27 mouse cellular contexts compared by ENCODE assay signal in the genomic region with DNA sequence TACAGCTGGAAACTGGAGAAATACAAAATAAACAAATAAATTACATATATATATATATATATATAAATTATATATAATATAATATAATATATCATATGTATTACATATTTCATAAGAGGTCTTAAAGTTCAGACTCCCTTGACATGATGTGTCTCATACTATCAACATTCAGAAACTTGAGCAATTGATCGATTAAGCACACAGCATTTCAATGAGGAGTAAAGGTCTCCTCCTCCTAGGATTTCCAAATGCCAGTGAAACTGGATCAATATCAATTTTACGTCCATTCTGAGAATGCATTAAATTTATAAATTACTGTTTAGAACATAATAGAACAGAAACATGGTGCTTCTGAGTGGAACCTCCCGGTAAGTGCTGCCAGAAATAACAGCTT.
A peak's percentile ranks its signal among the peaks of the same experiment; 100 is the strongest.
DNase-seq lines count a peak whose midpoint lies in the region; ATAC-seq and TF ChIP-seq lines count a peak whose summit lies in the region.
"Had no signal": no experiment of that assay in that cellular context is flagged by ENCODE, and none has a peak within 500 bp of the region (broad histone marks: within the 10 kb centered on the region; RNA-seq: fewer than 3 reads in every experiment).

No protein-coding gene starts in this region.

- ATAC-seq in forebrain, embryonic 16.5 days, result no peak
- ATAC-seq in hindbrain, embryonic 11.5 days (ENCODE audit: low FRiP score), result no peak
- ATAC-seq in hindbrain, embryonic 16.5 days, result no peak
- no peak for ATAC-seq in midbrain, embryonic 11.5 days (ENCODE audit: low FRiP score)
- ATAC-seq in midbrain, postnatal 0 days (ENCODE audit: low FRiP score), result no peak
- no peak for ATAC-seq in midbrain, embryonic 14.5 days (ENCODE audit: low FRiP score, low TSS enrichment)
- ATAC-seq: activated CD4-positive, CD25-positive, alpha-beta regulatory T cell, adult 4 months; intestine, postnatal 0 days had no signal

- no peaks in the 10 kb centered on the region for H3K27me3 ChIP-seq in forebrain, embryonic 10.5 days (ENCODE audit: poor library complexity, severe bottlenecking)
- no peaks in the 10 kb centered on the region for H3K27me3 ChIP-seq in forebrain, embryonic 16.5 days (replicated peaks; ENCODE audit: control insufficient read depth, insufficient read depth, low read length)
- no peaks in the 10 kb centered on the region for H3K27me3 ChIP-seq in hindbrain, embryonic 11.5 days (ENCODE audit: control insufficient read depth, insufficient read depth, low read length)
- H3K27me3 ChIP-seq in hindbrain, embryonic 16.5 days (replicated peaks; ENCODE audit: control insufficient read depth, insufficient read depth, low read length), result no peaks in the 10 kb centered on the region
- no peaks in the 10 kb centered on the region for H3K27me3 ChIP-seq in midbrain, embryonic 11.5 days (ENCODE audit: control insufficient read depth, insufficient read depth, low read length)
- H3K27me3 ChIP-seq in midbrain, postnatal 0 days (ENCODE audit: insufficient read depth, low read length), result no peaks in the 10 kb centered on the region
- no peaks in the 10 kb centered on the region for H3K27me3 ChIP-seq in midbrain, embryonic 14.5 days (ENCODE audit: control insufficient read depth, insufficient read depth, low read length)
- H3K27me3 ChIP-seq: CH12.LX; heart, embryonic 15.5 days; limb, embryonic 13.5 days; neural tube, embryonic 13.5 days had no signal

- no peak for TF ChIP-seq CTCF in midbrain, postnatal 0 days (IDR thresholded peaks at IDR 0.05)

- no peak overlapping the region for H3K9ac ChIP-seq in forebrain, embryonic 16.5 days (replicated peaks; ENCODE audit: low read depth, low read length)
- no peak overlapping the region for H3K9ac ChIP-seq in hindbrain, embryonic 11.5 days (ENCODE audit: low read depth, low read length)
- no peak overlapping the region for H3K9ac ChIP-seq in hindbrain, embryonic 16.5 days (ENCODE audit: low read depth, low read length)
- H3K9ac ChIP-seq in midbrain, embryonic 11.5 days (ENCODE audit: low read length), result no peak overlapping the region
- no peak overlapping the region for H3K9ac ChIP-seq in midbrain, postnatal 0 days (replicated peaks; ENCODE audit: low read length, poor library complexity, severe bottlenecking)
- H3K9ac ChIP-seq in midbrain, embryonic 14.5 days (replicated peaks; ENCODE audit: low read length), result no peak overlapping the region
- H3K9ac ChIP-seq: heart, embryonic 15.5 days; limb, embryonic 13.5 days; liver, embryonic 14.5 days; lung, embryonic 14.5 days; neural tube, embryonic 13.5 days had no signal

- no peaks in the 10 kb centered on the region for H3K9me3 ChIP-seq in forebrain, embryonic 10.5 days
- no peaks in the 10 kb centered on the region for H3K9me3 ChIP-seq in forebrain, embryonic 16.5 days (ENCODE audit: control insufficient read depth, low read length)
- H3K9me3 ChIP-seq in hindbrain, embryonic 11.5 days (ENCODE audit: control insufficient read depth, low read length), result no peaks in the 10 kb centered on the region
- no peaks in the 10 kb centered on the region for H3K9me3 ChIP-seq in hindbrain, embryonic 16.5 days (ENCODE audit: control insufficient read depth, low read length)
- no peaks in the 10 kb centered on the region for H3K9me3 ChIP-seq in midbrain, embryonic 11.5 days (ENCODE audit: control insufficient read depth, low read length)
- H3K9me3 ChIP-seq in midbrain, postnatal 0 days (ENCODE audit: low read length), result no peaks in the 10 kb centered on the region
- H3K9me3 ChIP-seq in midbrain, embryonic 14.5 days (ENCODE audit: control insufficient read depth, low read length), result no peaks in the 10 kb centered on the region
- H3K9me3 ChIP-seq: heart, embryonic 10.5 days; heart, embryonic 15.5 days; limb, embryonic 13.5 days; neural tube, embryonic 13.5 days had no signal

- peak overlapping the region; percentile 63; the same call in 1 of the 2 replicates for H3K27ac ChIP-seq in forebrain, embryonic 10.5 days
- H3K27ac ChIP-seq in forebrain, embryonic 16.5 days (ENCODE audit: low read length), result no peak overlapping the region
- 0 out of 2 replicates have a peak overlapping the region, but pooled peaks have one; percentile 36 for H3K27ac ChIP-seq in hindbrain, embryonic 11.5 days (ENCODE audit: low read depth, low read length)
- H3K27ac ChIP-seq in hindbrain, embryonic 16.5 days (ENCODE audit: low read depth, low read length), result no peak overlapping the region
- H3K27ac ChIP-seq in midbrain, embryonic 11.5 days (ENCODE audit: low read depth, low read length), result peak overlapping the region; percentile 66
- no peak overlapping the region for H3K27ac ChIP-seq in midbrain, postnatal 0 days (ENCODE audit: low read depth, low read length)
- H3K27ac ChIP-seq in midbrain, embryonic 14.5 days (replicated peaks; ENCODE audit: low read depth, low read length), result 0 out of 2 replicates have a peak overlapping the region, but pooled peaks have one; percentile 45
- H3K27ac ChIP-seq: heart, embryonic 10.5 days; heart, embryonic 15.5 days; limb, embryonic 13.5 days; liver, embryonic 14.5 days; neural tube, embryonic 13.5 days had no signal

- no peak overlapping the region for H3K4me2 ChIP-seq in forebrain, embryonic 16.5 days (ENCODE audit: low read length)
- H3K4me2 ChIP-seq in hindbrain, embryonic 11.5 days (replicated peaks; ENCODE audit: low read depth, low read length), result no peak overlapping the region
- H3K4me2 ChIP-seq in hindbrain, embryonic 16.5 days (ENCODE audit: low read length), result no peak overlapping the region
- H3K4me2 ChIP-seq in midbrain, embryonic 11.5 days, result no peak overlapping the region
- H3K4me2 ChIP-seq in midbrain, postnatal 0 days (ENCODE audit: low read depth, low read length, poor library complexity, severe bottlenecking), result no peak overlapping the region
- no peak overlapping the region for H3K4me2 ChIP-seq in midbrain, embryonic 14.5 days (ENCODE audit: low read length)
- H3K4me2 ChIP-seq: heart, embryonic 15.5 days; limb, embryonic 13.5 days; lung, embryonic 14.5 days; neural tube, embryonic 13.5 days had no signal

- H3K36me3 ChIP-seq in forebrain, embryonic 10.5 days (replicated peaks), result peaks cover 21% of the 10 kb centered on the region
- no peaks in the 10 kb centered on the region for H3K36me3 ChIP-seq in forebrain, embryonic 16.5 days (ENCODE audit: control insufficient read depth, insufficient read depth)
- H3K36me3 ChIP-seq in hindbrain, embryonic 11.5 days (ENCODE audit: control insufficient read depth, insufficient read depth, low read length), result no peaks in the 10 kb centered on the region
- H3K36me3 ChIP-seq in hindbrain, embryonic 16.5 days (ENCODE audit: control insufficient read depth, insufficient read depth, low read length), result no peaks in the 10 kb centered on the region
- H3K36me3 ChIP-seq in midbrain, embryonic 11.5 days (ENCODE audit: control insufficient read depth, insufficient read depth, low read length), result no peaks in the 10 kb centered on the region
- no peaks in the 10 kb centered on the region for H3K36me3 ChIP-seq in midbrain, postnatal 0 days (ENCODE audit: insufficient read depth, low read length)
- H3K36me3 ChIP-seq in midbrain, embryonic 14.5 days (ENCODE audit: control insufficient read depth, insufficient read depth, low read length), result 0 out of 2 replicates have a peak, but pooled peaks cover 3% of the 10 kb centered on the region
- H3K36me3 ChIP-seq: heart, embryonic 15.5 days; neural tube, embryonic 13.5 days had no signal

- no peak for DNase-seq in forebrain, embryonic 10.5 days (ENCODE audit: extremely low spot score, low spot score)
- DNase-seq in hindbrain, embryonic 11.5 days (ENCODE audit: low spot score), result no peak
- DNase-seq in midbrain, embryonic 11.5 days (ENCODE audit: low spot score, missing footprints), result no peak
- DNase-seq in midbrain, postnatal 0 days (ENCODE audit: low spot score), result no peak
- no peak for DNase-seq in midbrain, embryonic 14.5 days
- DNase-seq in frontal cortex, postnatal 10 days (ENCODE audit: low spot score in 2 of 2), result no peak
- DNase-seq: adrenal gland, adult 2 months; cerebellum, postnatal 14 days; gastrocnemius, postnatal 25 days; kidney, adult 9 months; kidney, postnatal 14 days; lung, embryonic 14.5 days; lung, postnatal 14 days; thymus, adult 2 months; thymus, postnatal 36 days had no signal

- peaks cover 23% of the 10 kb centered on the region for H3K4me1 ChIP-seq in forebrain, embryonic 10.5 days
- 0 out of 2 replicates have a peak, but pooled peaks cover 9% of the 10 kb centered on the region for H3K4me1 ChIP-seq in forebrain, embryonic 16.5 days (replicated peaks; ENCODE audit: control insufficient read depth, insufficient read depth, low read length)
- no peaks in the 10 kb centered on the region for H3K4me1 ChIP-seq in hindbrain, embryonic 11.5 days (replicated peaks; ENCODE audit: control insufficient read depth, insufficient read depth, low read length)
- peaks cover 8% of the 10 kb centered on the region for H3K4me1 ChIP-seq in hindbrain, embryonic 16.5 days (ENCODE audit: control insufficient read depth, insufficient read depth, low read depth, low read length)
- peaks cover 15% of the 10 kb centered on the region for H3K4me1 ChIP-seq in midbrain, embryonic 11.5 days (ENCODE audit: control insufficient read depth, insufficient read depth, low read length)
- H3K4me1 ChIP-seq in midbrain, postnatal 0 days (ENCODE audit: insufficient read depth, low read length), result peaks cover 7% of the 10 kb centered on the region; the same call in 1 of the 2 replicates
- peaks cover 20% of the 10 kb centered on the region for H3K4me1 ChIP-seq in midbrain, embryonic 14.5 days (ENCODE audit: control insufficient read depth, insufficient read depth, low read length)

- 90% methylated on average over 3 of the region's 3 CpGs for WGBS in forebrain, embryonic 10.5 days
- 86% methylated on average over 3 of the region's 3 CpGs for WGBS in forebrain, embryonic 16.5 days
- 85% methylated on average over 3 of the region's 3 CpGs for WGBS in hindbrain, embryonic 11.5 days
- WGBS in hindbrain, embryonic 16.5 days, result 83% methylated on average over 3 of the region's 3 CpGs
- WGBS in midbrain, embryonic 11.5 days, result 83% methylated on average over 3 of the region's 3 CpGs
- 81% methylated on average over 3 of the region's 3 CpGs for whole genome bisulfite sequencing in midbrain, postnatal 0 days
- WGBS in midbrain, embryonic 14.5 days, result 82% methylated on average over 3 of the region's 3 CpGs

- H3K4me3 ChIP-seq in forebrain, embryonic 10.5 days, result no peak overlapping the region
- H3K4me3 ChIP-seq in forebrain, embryonic 16.5 days (replicated peaks; ENCODE audit: low read length), result no peak overlapping the region
- no peak overlapping the region for H3K4me3 ChIP-seq in hindbrain, embryonic 11.5 days (ENCODE audit: low read depth, low read length)
- no peak overlapping the region for H3K4me3 ChIP-seq in hindbrain, embryonic 16.5 days (ENCODE audit: low read length)
- no peak overlapping the region for H3K4me3 ChIP-seq in midbrain, embryonic 11.5 days (ENCODE audit: low read depth, low read length)
- no peak overlapping the region for H3K4me3 ChIP-seq in midbrain, postnatal 0 days (ENCODE audit: low read depth, low read length)
- H3K4me3 ChIP-seq in midbrain, embryonic 14.5 days (replicated peaks; ENCODE audit: low read depth, low read length), result no peak overlapping the region
- H3K4me3 ChIP-seq: erythroblast, embryonic 14.5 days; heart, embryonic 10.5 days; heart, embryonic 15.5 days; limb, embryonic 13.5 days; myocyte; neural tube, embryonic 13.5 days had no signal

Comparison
In these comparisons a context has a peak if more than half of its experiments do, and no peak if none do; other contexts are left out.
1. H3K27ac ChIP-seq: peak in forebrain, embryonic 10.5 days (single experiment), hindbrain, embryonic 11.5 days (single experiment), midbrain, embryonic 11.5 days (single experiment) and midbrain, embryonic 14.5 days (single experiment); none in forebrain, embryonic 16.5 days (single experiment), hindbrain, embryonic 16.5 days (single experiment) and midbrain, postnatal 0 days (single experiment).